Mouse (Mus musculus) cortical plate, adult 2 months (tissue): ENCODE measurements around the gene Nlk. TPM values are rescaled to one million over a fixed set of nuclear protein-coding genes. Genes with fewer than 3 reads are reported as not detected.

ENCODE experiments used
- H3K27ac ChIP-seq: fragments of 200-500 bp; 2 replicates; pipeline ENCODE4 v1.5.1; 2012; ENCODE audit warnings: low read length, control low read depth, inconsistent platforms; ENCODE audit not compliant: insufficient read depth
- H3K4me1 ChIP-seq: fragments of 200-500 bp; 2 replicates; pipeline ENCODE4 v1.6.1; 2011; ENCODE audit warnings: low read length; ENCODE audit not compliant: control insufficient read depth, insufficient read depth
- H3K4me3 ChIP-seq: fragments of 200-500 bp; 2 replicates; pipeline ENCODE4 v1.5.1; 2011; ENCODE audit warnings: mild to moderate bottlenecking, low read length, control low read depth; ENCODE audit not compliant: insufficient read depth
- CTCF ChIP-seq: fragments of 200-500 bp; IDR thresholded peaks from 2 replicates; pipeline ENCODE4 v1.5.1; 2011; ENCODE audit warnings: mild to moderate bottlenecking, control low read depth, low read length; ENCODE audit not compliant: insufficient read depth; ENCODE audit errors: extremely low read depth
- POLR2A ChIP-seq: fragments of 200-500 bp; IDR thresholded peaks from 2 replicates; pipeline ENCODE4 v1.6.1; 2011; ENCODE audit warnings: mild to moderate bottlenecking, low read length, control low read depth; ENCODE audit not compliant: insufficient read depth; ENCODE audit errors: extremely low read depth
- polyA plus RNA-seq: library from polyadenylated mRNA; depleted of rRNA; stranded (reverse); fragments of >200 nt; gene quantifications from 2 replicates; pipeline ENCODE4 v1.2.3, GENCODE M21; 2012

Nlk gene
- polyA plus RNA-seq, 1 experiment, result 70.3 TPM

GRCm38 (mm10) chr11:78728041-78728440 lies 30.9 kb upstream of the Nlk start:
- no peak for TF ChIP-seq CTCF
- Histone ChIP-seq H3K4me3 (no peak overlapping the region), H3K27ac (no peak overlapping the region), H3K4me1 (peaks cover 5% of the 10 kb centered on the region; the same call in 1 of the 2 replicates)

DNA sequence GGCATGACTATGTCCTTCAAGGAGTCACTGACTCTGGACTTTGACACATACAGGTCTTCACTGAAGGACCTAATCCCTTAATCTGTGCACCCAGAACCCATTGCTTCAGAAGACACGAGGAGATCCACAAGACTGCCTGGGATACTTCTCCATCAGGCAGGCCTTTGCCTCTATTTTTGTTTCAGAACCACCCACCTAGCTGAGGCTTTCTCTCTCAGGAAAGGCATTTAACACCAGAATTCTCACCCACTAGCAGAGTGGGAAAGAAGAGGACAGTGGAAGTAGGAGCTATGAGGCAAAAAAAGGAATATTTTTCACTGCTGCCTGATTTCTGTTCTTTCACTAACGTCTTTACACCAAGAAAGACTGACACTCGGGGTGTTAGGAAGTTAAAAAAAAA lies 29.2 kb upstream of the Nlk start:
- H3K4me3 ChIP-seq, result no peak overlapping the region
- TF ChIP-seq CTCF (no peak), POLR2A (no peak)
- H3K4me1 ChIP-seq, result peaks cover 5% of the 10 kb centered on the region; the same call in 1 of the 2 replicates
- peak overlapping the region; percentile 98 for H3K27ac ChIP-seq

- H3K4me3 ChIP-seq, result no peak overlapping the region
- peaks cover 5% of the 10 kb centered on the region; the same call in 1 of the 2 replicates for H3K4me1 ChIP-seq
- no peak for TF ChIP-seq CTCF
- TF ChIP-seq POLR2A, result no peak
- no peak overlapping the region for H3K27ac ChIP-seq
Observed at GRCm38 (mm10) chr11:78724792-78725191, 27.6 kb upstream of the Nlk start.

DNA sequence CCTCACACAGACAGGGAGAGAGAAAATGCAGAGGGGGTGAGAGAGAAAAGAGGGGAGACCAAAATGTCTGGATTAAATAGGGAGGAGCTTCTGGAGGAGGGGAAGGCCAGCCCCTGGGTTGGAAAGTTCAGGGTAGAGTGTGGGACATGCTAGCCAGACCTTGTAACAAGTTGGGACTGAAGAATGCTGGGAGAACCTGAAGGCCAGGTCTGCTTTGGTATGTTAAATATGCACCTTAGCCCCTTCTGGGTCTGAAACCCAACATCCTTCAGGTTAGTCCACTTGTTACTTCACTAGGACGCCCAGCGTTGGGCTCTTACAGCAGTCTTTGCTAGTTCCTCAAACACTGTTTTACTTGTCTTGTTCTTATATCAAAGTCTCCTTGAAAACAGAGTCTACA lies 24.2 kb upstream of the Nlk start:
- no peak overlapping the region for H3K27ac ChIP-seq
- no peak overlapping the region for H3K4me3 ChIP-seq
- TF ChIP-seq CTCF (no peak), POLR2A (no peak)
- H3K4me1 ChIP-seq, result peaks cover 2% of the 10 kb centered on the region; the same call in 1 of the 2 replicates

DNA sequence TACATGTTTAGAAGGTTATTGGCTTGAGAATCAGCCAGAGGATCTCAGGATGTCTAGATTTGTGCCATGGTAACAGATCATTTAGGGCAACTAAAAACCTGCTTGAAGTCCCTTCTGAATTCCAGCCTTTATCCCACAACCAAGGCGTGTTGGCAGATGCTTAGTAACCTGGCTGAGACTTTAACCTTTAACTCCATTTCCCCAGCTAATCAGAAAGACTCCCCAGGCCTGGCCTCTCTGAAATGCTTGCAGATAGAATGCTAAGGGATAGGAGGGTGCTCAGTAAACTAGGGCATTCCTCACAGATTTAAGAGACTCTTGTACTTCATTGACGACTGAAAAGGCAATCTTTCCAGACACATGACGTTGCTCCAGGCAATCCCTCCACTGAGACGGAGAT lies 20.5 kb upstream of the Nlk start:
- Histone ChIP-seq H3K4me1 (no peaks in the 10 kb centered on the region), H3K27ac (no peak overlapping the region), H3K4me3 (no peak overlapping the region)
- TF ChIP-seq CTCF (no peak), POLR2A (no peak)

GRCm38 (mm10) chr11:78708642-78709041 lies 11.5 kb upstream of the Nlk start:
- Histone ChIP-seq H3K4me1 (no peaks in the 10 kb centered on the region), H3K4me3 (no peak overlapping the region), H3K27ac (no peak overlapping the region)
- TF ChIP-seq POLR2A (no peak), CTCF (no peak)

GRCm38 (mm10) chr11:78706026-78706425 lies 8.9 kb upstream of the Nlk start:
- peaks cover 4% of the 10 kb centered on the region for H3K4me1 ChIP-seq
- no peak overlapping the region for H3K4me3 ChIP-seq
- TF ChIP-seq CTCF (no peak), POLR2A (no peak)
- H3K27ac ChIP-seq, result no peak overlapping the region

GRCm38 (mm10) chr11:78703085-78703484 lies 5.9 kb upstream of the Nlk start:
- TF ChIP-seq CTCF (no peak), POLR2A (no peak)
- Histone ChIP-seq H3K4me3 (no peak overlapping the region), H3K4me1 (peaks cover 4% of the 10 kb centered on the region), H3K27ac (peak overlapping the region; percentile 49)

GRCm38 (mm10) chr11:78702319-78702718 lies 5.1 kb upstream of the Nlk start:
- peaks cover 4% of the 10 kb centered on the region for H3K4me1 ChIP-seq
- H3K27ac ChIP-seq, result peak overlapping the region; percentile 49
- TF ChIP-seq CTCF (no peak), POLR2A (peak; percentile 43; the same call in 1 of the 2 replicates)
- no peak overlapping the region for H3K4me3 ChIP-seq

DNA sequence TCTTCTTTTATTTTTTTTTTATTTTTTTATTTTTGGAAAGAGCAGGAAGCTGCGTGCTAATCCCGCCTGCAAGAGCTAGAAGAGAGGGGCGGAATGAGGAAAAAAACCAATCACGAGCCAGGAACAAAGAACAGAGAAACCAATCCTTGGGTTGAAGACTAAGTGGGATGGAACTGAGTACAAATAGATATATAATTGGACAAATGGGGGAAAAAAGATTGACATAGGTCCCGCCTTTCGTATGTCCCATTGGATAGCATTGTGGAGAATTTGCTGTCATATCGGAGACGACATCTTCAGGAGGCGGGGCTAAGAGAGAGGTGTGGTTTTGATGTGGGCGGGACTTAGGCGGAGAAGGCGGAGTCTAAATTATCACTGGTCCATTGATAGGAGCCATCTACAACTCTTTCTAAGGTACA lies 589 bp upstream of the Nlk start:
- peaks cover 10% of the 10 kb centered on the region for H3K4me1 ChIP-seq
- no peak overlapping the region for H3K27ac ChIP-seq
- peak overlapping the region; percentile 70 for H3K4me3 ChIP-seq
- TF ChIP-seq POLR2A (no peak), CTCF (no peak)
